Mouse (Mus musculus) T-helper 17 cell (primary cell): Measurements from ENCODE around the gene Bend7.

Source experiments
- in situ Hi-C, 2 experiments: fragments of 300-600 bp; cut with MboI, MseI; formaldehyde crosslinking; loops; 1 replicate in 1 of 2; 2 replicates in 1 of 2; pipeline ENCODE4 v1.15.1; 2025; ENCODE audit warnings: high pct_unique_total_duplicates in 2 of 2

Gene Bend7

GRCm38 (mm10) chr2:4782401-4782800, 64.8 kb downstream of the Bend7 start:
- in situ Hi-C loops: loop anchor here (5.0 kb wide), 2 partner anchors 55 to 70 kb away; no protein-coding TSS in a partner anchor

DNA sequence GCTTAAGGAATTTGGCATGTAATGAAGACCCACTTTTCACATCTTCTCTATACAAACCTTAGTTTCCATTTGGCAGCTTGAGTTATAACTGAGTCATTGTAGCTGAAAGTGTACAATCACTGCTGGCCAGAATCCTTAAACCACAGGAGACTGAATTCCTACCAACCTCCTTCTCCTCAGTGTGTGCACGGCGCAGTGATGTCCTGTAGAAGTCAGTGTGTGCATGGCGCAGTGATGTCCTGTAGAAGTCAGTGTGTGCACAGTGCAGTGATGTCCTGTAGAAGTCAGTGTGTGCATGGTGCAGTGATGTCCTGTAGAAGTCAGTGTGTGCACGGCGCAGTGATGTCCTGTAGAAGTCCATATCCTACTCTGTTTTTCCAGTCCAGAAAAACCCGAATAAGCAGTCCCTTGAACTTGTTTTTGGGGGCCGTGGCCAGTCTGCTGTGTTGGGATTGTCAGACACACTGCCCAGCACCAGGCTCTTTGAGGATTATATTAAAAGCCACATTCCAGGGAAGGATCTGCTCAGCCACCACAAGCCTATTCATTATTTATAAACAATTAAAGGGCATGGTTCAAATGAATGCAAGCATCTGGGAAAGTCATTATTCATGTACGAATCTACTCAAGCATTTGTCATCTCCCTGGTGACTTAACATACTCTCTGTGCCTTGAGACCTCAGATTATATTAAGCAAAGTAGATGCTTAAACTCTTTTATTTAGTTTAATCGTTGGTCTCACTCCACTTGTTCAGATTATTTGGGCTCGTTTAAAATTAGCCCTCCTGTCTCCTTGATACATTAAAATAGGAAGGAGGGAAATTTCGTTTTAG, 65.4 kb downstream of the Bend7 start:
- in situ Hi-C loops: loop anchor here (5.0 kb wide), 2 partner anchors 56 to 69 kb away; no protein-coding TSS in a partner anchor

GRCm38 (mm10) chr2:4784012-4784411, 66.4 kb downstream of the Bend7 start:
- in situ Hi-C loops: loop anchor here (5.0 kb wide), 2 partner anchors 57 to 68 kb away; no protein-coding TSS in a partner anchor

DNA sequence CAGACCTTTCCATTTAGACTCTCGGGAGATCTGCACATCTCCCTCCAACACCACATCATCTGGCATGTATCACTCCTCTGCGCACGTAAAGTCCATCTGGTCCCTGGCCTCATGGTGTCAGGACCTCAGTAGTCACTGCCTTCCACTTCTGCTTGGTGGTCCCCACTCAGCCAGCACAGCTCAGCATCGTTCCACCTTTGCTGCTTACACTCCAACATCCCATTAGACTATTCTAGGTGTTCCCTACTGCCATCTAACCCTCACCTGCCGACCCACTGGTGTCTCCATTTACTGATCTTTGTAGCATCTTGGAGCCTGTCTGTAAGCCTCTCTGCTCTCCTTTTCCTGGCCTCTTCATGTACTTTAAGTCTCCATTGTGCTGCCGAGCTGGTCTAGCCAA, 67.4 kb downstream of the Bend7 start:
- in situ Hi-C loops: no loop called here

DNA sequence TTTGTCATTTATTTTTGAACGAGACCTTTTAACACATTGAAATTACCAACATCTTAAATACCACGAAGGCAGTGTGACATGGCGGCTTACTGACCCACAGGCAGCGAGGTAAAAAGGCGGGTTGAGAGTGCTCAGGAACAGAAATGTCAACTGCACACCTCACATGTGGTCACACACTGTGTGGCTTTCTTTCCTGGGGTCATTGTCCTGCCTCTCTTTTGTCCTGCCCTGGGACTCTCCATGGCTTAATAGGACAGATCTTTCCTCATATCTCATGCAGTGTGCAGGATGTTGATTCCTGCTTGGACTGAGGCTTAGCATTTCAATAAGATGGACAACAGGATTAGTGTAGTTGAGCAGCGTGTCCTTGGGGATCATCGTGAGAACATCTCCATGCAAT, 69.6 kb downstream of the Bend7 start:
- in situ Hi-C loops: no loop called here

GRCm38 (mm10) chr2:4791646-4792045, 74.0 kb downstream of the Bend7 start:
- in situ Hi-C loops: no loop called here

- in situ Hi-C loops: no loop called here
These were observed 74.9 kb downstream of the Bend7 start for GRCm38 (mm10) chr2:4792554-4792953.

- in situ Hi-C loops: no loop called here
These were observed 85.0 kb downstream of the Bend7 start for GRCm38 (mm10) chr2:4802395-4803176.

GRCm38 (mm10) chr2:4816308-4816707, 98.7 kb downstream of the Bend7 start:
- in situ Hi-C loops: no loop called here

DNA sequence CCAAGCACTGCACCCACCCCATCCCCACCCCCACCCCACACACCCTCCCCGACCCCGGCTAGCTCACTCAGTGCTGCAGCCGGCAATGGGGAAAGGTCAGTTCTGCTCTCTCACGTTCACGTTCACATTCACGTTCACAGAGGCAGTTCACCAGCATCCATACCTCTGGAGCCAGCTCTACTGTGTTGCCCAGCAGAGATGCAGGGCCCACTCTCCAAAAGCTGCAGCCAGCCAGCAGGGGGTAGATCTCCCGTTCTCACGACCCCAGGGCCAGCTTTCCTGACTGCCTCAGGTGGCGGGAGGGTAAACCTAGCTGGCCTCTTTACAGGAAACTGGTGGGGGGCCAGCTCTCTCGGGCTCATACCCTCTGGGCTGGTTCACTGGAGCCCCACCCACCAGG, 100.0 kb downstream of the Bend7 start:
- in situ Hi-C loops: no loop called here

DNA sequence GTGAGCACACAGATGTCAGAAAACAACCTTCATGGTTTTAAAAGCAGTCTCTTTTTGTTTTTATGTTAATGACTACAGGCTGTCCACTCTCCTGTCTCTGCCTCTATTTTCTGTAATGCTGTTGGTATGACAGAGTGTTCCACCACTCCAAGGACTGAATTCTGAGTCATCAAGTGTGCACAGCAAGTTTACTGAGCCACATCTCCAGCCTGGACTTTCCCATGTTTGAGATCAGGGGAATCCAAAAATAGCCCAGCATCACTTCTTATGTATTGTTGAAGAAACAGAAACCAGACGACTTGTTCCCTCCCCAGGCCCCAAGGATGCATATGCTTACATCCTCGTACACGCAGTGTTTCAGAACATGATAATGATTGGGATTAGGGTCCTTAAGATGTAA, 102.6 kb downstream of the Bend7 start:
- in situ Hi-C loops: no loop called here

DNA sequence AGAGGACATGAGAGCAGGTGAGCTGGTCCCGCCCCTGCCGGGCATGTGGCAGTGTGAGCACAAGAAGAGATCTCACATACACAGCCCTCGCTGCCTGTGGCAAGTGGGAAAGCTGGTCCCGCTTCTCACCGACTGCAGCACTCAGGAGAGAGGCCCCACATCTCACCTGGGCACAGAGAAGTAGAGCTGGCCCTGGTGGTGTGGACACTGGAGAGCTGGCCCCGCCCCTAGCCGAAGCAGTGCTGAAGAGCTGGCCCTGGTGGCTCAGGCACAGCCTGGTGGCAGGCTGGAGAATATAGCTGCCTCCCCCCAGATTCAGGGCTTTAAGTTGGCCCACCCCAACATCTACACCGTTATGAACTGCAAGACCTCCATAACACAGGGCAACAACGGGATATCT, 106.4 kb downstream of the Bend7 start:
- in situ Hi-C loops: no loop called here

DNA sequence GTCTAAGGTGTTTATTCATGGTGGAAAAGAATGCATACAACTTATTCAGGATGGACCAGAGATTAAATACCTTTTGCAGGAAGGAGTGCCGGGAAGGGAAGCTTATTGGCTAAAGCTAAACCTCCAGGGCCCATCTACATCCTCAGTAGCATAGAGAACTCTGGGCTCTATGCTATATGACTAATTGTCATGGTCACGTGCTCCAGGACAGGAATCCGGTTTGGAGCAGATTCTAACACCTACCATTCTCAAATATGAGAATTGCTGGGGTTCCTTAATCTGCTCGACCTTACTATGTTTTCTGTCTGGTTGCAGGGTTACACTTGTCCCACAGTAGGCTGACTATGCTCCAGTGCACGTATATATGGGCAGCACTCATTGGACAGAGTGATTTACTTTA, 110.4 kb downstream of the Bend7 start:
- in situ Hi-C loops: no loop called here

- in situ Hi-C loops: no loop called here
These were observed 110.9 kb downstream of the Bend7 start for GRCm38 (mm10) chr2:4828446-4828997.

DNA sequence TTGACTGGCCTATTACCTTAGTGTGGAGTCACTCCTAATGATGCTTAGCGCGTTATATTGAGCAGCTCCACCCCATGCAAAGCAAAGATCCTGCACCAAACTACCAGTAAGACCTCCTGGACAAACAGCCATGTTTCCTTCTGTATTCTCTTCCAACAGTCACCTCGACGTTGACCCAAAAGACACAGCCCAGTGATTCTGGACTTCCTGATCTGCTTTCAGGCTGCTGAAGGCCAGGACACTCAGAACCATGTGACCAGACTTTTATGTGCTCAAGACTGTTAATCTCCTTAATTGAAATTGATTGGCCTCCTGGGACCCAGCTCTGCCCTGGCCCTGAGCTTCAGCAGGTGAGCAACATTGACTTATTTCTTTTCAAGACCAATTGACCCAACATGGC, 111.4 kb downstream of the Bend7 start:
- in situ Hi-C loops: no loop called here

GRCm38 (mm10) chr2:4829489-4830065, 111.9 kb downstream of the Bend7 start:
- in situ Hi-C loops: no loop called here

GRCm38 (mm10) chr2:4831493-4831892, 113.9 kb downstream of the Bend7 start:
- in situ Hi-C loops: no loop called here

- in situ Hi-C loops: no loop called here
These were observed 114.5 kb downstream of the Bend7 start for GRCm38 (mm10) chr2:4832166-4832565.

DNA sequence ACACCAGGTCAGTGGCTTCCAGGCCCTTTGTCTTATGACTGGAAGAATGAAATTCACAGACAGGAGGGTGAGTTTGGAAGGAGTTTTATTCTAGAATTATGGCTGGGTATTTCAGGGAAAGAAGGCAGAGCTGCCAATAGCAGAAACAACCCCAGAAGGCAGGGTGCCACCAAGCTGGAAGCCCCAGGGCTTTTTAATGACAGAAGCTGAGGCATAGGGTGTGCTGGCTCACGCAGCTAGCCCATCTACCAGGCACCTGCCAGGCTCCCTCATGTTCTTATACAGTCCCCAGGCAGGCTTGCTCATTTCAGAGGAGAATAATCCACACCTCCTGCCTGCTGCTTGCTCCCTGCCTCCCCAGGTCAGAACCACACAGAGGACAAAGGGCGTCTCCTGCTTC, 131.8 kb downstream of the Bend7 start:
- in situ Hi-C loops: no loop called here
